Mouse (Mus musculus) left cerebral cortex, postnatal 36 days (tissue): ENCODE data around the gene Itpk1. TPM values are rescaled to one million over a fixed set of nuclear protein-coding genes. Genes with fewer than 3 reads are reported as not detected.

Experiments
- DNase-seq, 2 experiments: peaks; one replicate each; pipeline ENCODE4 v3.0.0; 2021 to 2022; ENCODE audit warnings: low spot score in 2 of 2, mixed read lengths in 1 of 2
- intact Hi-C: fragments of 180-260 bp; cut with DNase I; formaldehyde crosslinking; loops from one replicate; pipeline ENCODE4 v1.15.1; 2025
- microRNA-seq: library from miRNA; unstranded; fragments of <30 nt; microRNA quantifications from one replicate; pipeline ENCODE4 v1.2.0, GENCODE M21; 2022
- total RNA-seq, 2 experiments: library from RNA; stranded (reverse); gene quantifications; 2 replicates each; pipeline ENCODE4 v1.2.3; 2021

The Itpk1 gene
- total RNA-seq, 2 experiments from 2014 or later: 57.6 to 66.4 TPM

- intact Hi-C loops: no loop called here
- no peak for DNase-seq
These were observed 164.5 kb downstream of the Itpk1 start for GRCm38 (mm10) chr12:102540278-102540677.

- intact Hi-C loops: no loop called here
- no peak for DNase-seq
These were observed 168.9 kb downstream of the Itpk1 start for GRCm38 (mm10) chr12:102535796-102536195.

GRCm38 (mm10) chr12:102527989-102528388 lies 176.7 kb downstream of the Itpk1 start:
- intact Hi-C loops: no loop called here
- no peak for DNase-seq

- DNase-seq: no peak
- intact Hi-C loops: no loop called here
These were observed 180.0 kb downstream of the Itpk1 start for GRCm38 (mm10) chr12:102524760-102525159.

- intact Hi-C loops: no loop called here
- DNase-seq: no peak
These were observed 180.5 kb downstream of the Itpk1 start for GRCm38 (mm10) chr12:102524216-102524615.

- intact Hi-C loops: no loop called here
- no peak for DNase-seq
These were observed 182.9 kb downstream of the Itpk1 start for GRCm38 (mm10) chr12:102521777-102522319.

GRCm38 (mm10) chr12:102519929-102520720 lies 184.6 kb downstream of the Itpk1 start:
- intact Hi-C loops: no loop called here
- DNase-seq: no peak

Small RNA genes lying within 50 kb of the gene (microRNA-seq; reads per million reads assigned to microRNA genes)
- not detected for gene Mir1936

Other genes starting within 250 kb of the Itpk1 start
- gene Golga5, start 235.8 kb downstream of the Itpk1 start, total RNA-seq: 10 to 100 TPM; 29.1 to 29.5 TPM
- gene Chga, start 150.0 kb downstream of the Itpk1 start, total RNA-seq: 100 to 1,000 TPM; 168 to 185 TPM
- gene Moap1, start 38.7 kb upstream of the Itpk1 start, total RNA-seq: 10 to 100 TPM; 28.9 to 30.6 TPM
- 1 to 10 TPM; 5.4 TPM for gene Tmem251, start 38.8 kb upstream of the Itpk1 start, total RNA-seq
- gene Gm28051, start 52.8 kb upstream of the Itpk1 start, total RNA-seq: not detected
- 10 to 100 TPM; 12.7 to 14.5 TPM for gene Gon7, start 52.9 kb upstream of the Itpk1 start, total RNA-seq
- gene Ubr7, start 53.0 kb upstream of the Itpk1 start, total RNA-seq: 10 to 100 TPM; 33.7 to 34.0 TPM
- 10 to 100 TPM; 17.4 to 20.6 TPM for gene Gm20604, start 53.7 kb upstream of the Itpk1 start, total RNA-seq
- gene Btbd7, start 173.5 kb upstream of the Itpk1 start, total RNA-seq: 10 to 100 TPM; 15.1 to 21.3 TPM
- gene Cox8c, start 194.4 kb upstream of the Itpk1 start, total RNA-seq: not detected
- 10 to 100 TPM; 42.9 to 64.5 TPM for gene Unc79, start 243.9 kb upstream of the Itpk1 start, total RNA-seq